Mouse (Mus musculus) hindbrain, embryonic 12.5 days (tissue): ENCODE data around the gene Gpsm2. TPM values are rescaled to one million over a fixed set of nuclear protein-coding genes. Genes with fewer than 3 reads are reported as not detected.

Experiments
- ATAC-seq: fragments of 200-750 bp; cut with Nextera tagmentation; 2 replicates; pipeline ENCODE4 v1.8.0; 2017; ENCODE audit warnings: moderate TSS enrichment; ENCODE audit not compliant: low FRiP score
- H3K27ac ChIP-seq: fragments of 300-500 bp; sonication (generic); 2 replicates; pipeline ENCODE4 v1.5.1; 2016; ENCODE audit warnings: mild to moderate bottlenecking
- H3K27me3 ChIP-seq: fragments of 300-500 bp; sonication (generic); 2 replicates; pipeline ENCODE4 v1.6.1; 2016; ENCODE audit warnings: mild to moderate bottlenecking
- H3K36me3 ChIP-seq: fragments of 300-500 bp; sonication (generic); 2 replicates; pipeline ENCODE4 v1.6.1; 2016; ENCODE audit warnings: mild to moderate bottlenecking
- H3K4me1 ChIP-seq: fragments of 300-500 bp; sonication (generic); 2 replicates; pipeline ENCODE4 v1.6.1; 2016
- H3K4me2 ChIP-seq: fragments of 300-500 bp; sonication (generic); replicated peaks from 2 replicates; pipeline ENCODE4 v1.6.1; 2016; ENCODE audit warnings: mild to moderate bottlenecking
- H3K4me3 ChIP-seq: fragments of 300-500 bp; sonication (generic); 2 replicates; pipeline ENCODE4 v1.5.1; 2016; ENCODE audit warnings: mild to moderate bottlenecking
- H3K9ac ChIP-seq: fragments of 300-500 bp; sonication (generic); 2 replicates; pipeline ENCODE4 v1.6.1; 2016; ENCODE audit warnings: mild to moderate bottlenecking, moderate library complexity
- H3K9me3 ChIP-seq: fragments of 300-500 bp; sonication (generic); replicated peaks from 2 replicates; pipeline ENCODE4 v1.6.1; 2016; ENCODE audit warnings: mild to moderate bottlenecking
- WGBS: fragments of 180-500 bp; shearing (Covaris S2); methylation state at CpG from one replicate; pipeline ENCODE4 v1.1.7; 2016; 5-methylcytosine and 5-hydroxymethylcytosine counted together
- polyA plus RNA-seq: library from polyadenylated mRNA; unstranded; fragments of >200 nt; fragmentation: Nextera tagmentation; extraction: Ambion mirVana; gene quantifications from 2 replicates; pipeline ENCODE4 v1.2.1, GENCODE M21; 2016

Gpsm2 gene
- polyA plus RNA-seq, 1 experiment from 2014 or later = 68.0 TPM

GRCm38 (mm10) chr3:108646036-108646435 is 76.1 kb downstream of the Gpsm2 start:
- no peak overlapping the region for H3K27ac ChIP-seq
- H3K4me3 ChIP-seq = no peak overlapping the region
- H3K9me3 ChIP-seq = no peaks in the 10 kb centered on the region
- H3K4me1 ChIP-seq = no peaks in the 10 kb centered on the region
- 58% methylated on average over 7 of the region's 7 CpGs for WGBS
- no peaks in the 10 kb centered on the region for H3K27me3 ChIP-seq
- H3K36me3 ChIP-seq = peaks cover 26% of the 10 kb centered on the region
- H3K9ac ChIP-seq = no peak overlapping the region
- ATAC-seq = no peak
- no peak overlapping the region for H3K4me2 ChIP-seq

GRCm38 (mm10) chr3:108644856-108645255 is 77.3 kb downstream of the Gpsm2 start:
- Histone ChIP-seq H3K27ac (no peak overlapping the region), H3K27me3 (no peaks in the 10 kb centered on the region), H3K9ac (no peak overlapping the region), H3K36me3 (peaks cover 28% of the 10 kb centered on the region), H3K4me2 (no peak overlapping the region), H3K9me3 (no peaks in the 10 kb centered on the region), H3K4me3 (no peak overlapping the region), H3K4me1 (no peaks in the 10 kb centered on the region)
- WGBS = 90% methylated on average over 3 of the region's 3 CpGs
- no peak for ATAC-seq

- H3K4me3 ChIP-seq = no peak overlapping the region
- H3K4me1 ChIP-seq = no peaks in the 10 kb centered on the region
- H3K4me2 ChIP-seq = no peak overlapping the region
- H3K9me3 ChIP-seq = no peaks in the 10 kb centered on the region
- peaks cover 36% of the 10 kb centered on the region for H3K36me3 ChIP-seq
- no peak overlapping the region for H3K9ac ChIP-seq
- H3K27ac ChIP-seq = no peak overlapping the region
- 88% methylated on average over 4 of the region's 4 CpGs for WGBS
- no peaks in the 10 kb centered on the region for H3K27me3 ChIP-seq
- no peak for ATAC-seq
Observed at GRCm38 (mm10) chr3:108640998-108641397, 81.1 kb downstream of the Gpsm2 start.

GRCm38 (mm10) chr3:108639412-108639811 is 82.7 kb downstream of the Gpsm2 start:
- ATAC-seq = no peak
- peaks cover 26% of the 10 kb centered on the region for H3K36me3 ChIP-seq
- H3K4me1 ChIP-seq = no peaks in the 10 kb centered on the region
- no peak overlapping the region for H3K27ac ChIP-seq
- H3K4me2 ChIP-seq = no peak overlapping the region
- H3K4me3 ChIP-seq = no peak overlapping the region
- no peak overlapping the region for H3K9ac ChIP-seq
- no peaks in the 10 kb centered on the region for H3K27me3 ChIP-seq
- 61% methylated on average over 4 of the region's 4 CpGs for WGBS
- H3K9me3 ChIP-seq = no peaks in the 10 kb centered on the region

- H3K36me3 ChIP-seq = peaks cover 20% of the 10 kb centered on the region
- H3K9me3 ChIP-seq = no peaks in the 10 kb centered on the region
- no peak overlapping the region for H3K9ac ChIP-seq
- no peak for ATAC-seq
- H3K4me3 ChIP-seq = no peak overlapping the region
- H3K27me3 ChIP-seq = no peaks in the 10 kb centered on the region
- H3K4me2 ChIP-seq = no peak overlapping the region
- 91% methylated on average over 5 of the region's 5 CpGs for WGBS
- no peak overlapping the region for H3K27ac ChIP-seq
- H3K4me1 ChIP-seq = no peaks in the 10 kb centered on the region
Observed at GRCm38 (mm10) chr3:108634761-108635160, 87.3 kb downstream of the Gpsm2 start.

Other genes starting within 250 kb of the Gpsm2 start
- 1.2 and 2.2 TPM in 2 replicates for gene 1700013F07Rik, start 188.2 kb downstream of the Gpsm2 start, polyA plus RNA-seq
- 3.1 and 5.9 TPM in 2 replicates for gene 5330417C22Rik, start 185.8 kb downstream of the Gpsm2 start, polyA plus RNA-seq
- gene Tmem167b, start 159.8 kb downstream of the Gpsm2 start, polyA plus RNA-seq = 60.3 and 66.8 TPM in 2 replicates
- gene Taf13, start 150.6 kb downstream of the Gpsm2 start, polyA plus RNA-seq = 66.0 and 70.5 TPM in 2 replicates
- gene Wdr47, start 131.0 kb downstream of the Gpsm2 start, polyA plus RNA-seq = 66.8 and 72.2 TPM in 2 replicates
- 59.2 and 62.8 TPM in 2 replicates for gene Clcc1, start 68.4 kb downstream of the Gpsm2 start, polyA plus RNA-seq
- 0.25 and 0.40 TPM in 2 replicates for gene Aknad1, start 17.3 kb upstream of the Gpsm2 start, polyA plus RNA-seq
- gene Stxbp3, start 118.2 kb upstream of the Gpsm2 start, polyA plus RNA-seq = 23.2 and 25.1 TPM in 2 replicates
- gene Fndc7, start 167.7 kb upstream of the Gpsm2 start, polyA plus RNA-seq = 0.12 and 0.22 TPM in 2 replicates
- gene Prpf38b, start 189.4 kb upstream of the Gpsm2 start, polyA plus RNA-seq = 87.6 and 103 TPM in 2 replicates
- gene Henmt1, start 217.6 kb upstream of the Gpsm2 start, polyA plus RNA-seq = 0.99 and 1.4 TPM in 2 replicates
- gene Gm9857, start 218.1 kb upstream of the Gpsm2 start, polyA plus RNA-seq = not detected in 2 replicates